Mouse (Mus musculus) CH12.LX (cell line): Measurements from ENCODE around the gene Bcl6b. TPM values are rescaled to one million over a fixed set of nuclear protein-coding genes. Genes with fewer than 3 reads are reported as not detected.

Experiments used
- DNase-seq: peaks from one replicate; pipeline ENCODE4 v3.0.0-alpha.2; 2013; ENCODE audit errors: extremely low read depth
- H3K27ac ChIP-seq: 2 replicates; pipeline ENCODE4 v1.5.1; 2012; ENCODE audit warnings: low read depth, mild to moderate bottlenecking, control low read depth, moderate library complexity; ENCODE audit not compliant: insufficient read depth
- H3K27me3 ChIP-seq: replicated peaks from 2 replicates; pipeline ENCODE3; 2012; ENCODE audit warnings: inconsistent platforms
- H3K36me3 ChIP-seq, 2 experiments: replicated peaks in 1 of 2; 2 replicates each; pipeline versions ENCODE3 to v1.6.1; 2012; ENCODE audit warnings: inconsistent platforms in 1 of 2, low read length in 1 of 2, mild to moderate bottlenecking in 1 of 2, mixed read lengths in 1 of 2, moderate library complexity in 1 of 2; ENCODE audit not compliant: control insufficient read depth in 1 of 2, insufficient read depth in 1 of 2
- H3K4me1 ChIP-seq, 2 experiments: 2 replicates each; pipeline ENCODE4 v1.6.1; 2012; ENCODE audit warnings: inconsistent platforms in 1 of 2, moderate library complexity in 1 of 2; ENCODE audit not compliant: insufficient read depth in 2 of 2, control insufficient read depth in 1 of 2
- H3K4me2 ChIP-seq: 2 replicates; pipeline ENCODE4 v1.6.1; 2012; ENCODE audit warnings: low read depth, mild to moderate bottlenecking, control low read depth; ENCODE audit not compliant: poor library complexity, insufficient read depth, severe bottlenecking
- H3K4me3 ChIP-seq, 3 experiments: fragments of 150-350 bp in 1 of 3; sonication (generic) in 1 of 3; replicated peaks in 1 of 3; 2 replicates each; pipeline versions ENCODE3 to v1.5.1; 2011 to 2012; ENCODE audit warnings: low read depth in 2 of 3, low read length in 2 of 3, mild to moderate bottlenecking in 2 of 3, moderate library complexity in 2 of 3, control low read depth in 1 of 3, improper control_type of control experiment in 1 of 3, inconsistent platforms in 1 of 3, mixed read lengths in 1 of 3; ENCODE audit not compliant: poor library complexity in 1 of 3
- H3K79me2 ChIP-seq: replicated peaks from 2 replicates; pipeline ENCODE4 v1.6.1; 2012; ENCODE audit warnings: mild to moderate bottlenecking, moderate library complexity; ENCODE audit not compliant: control insufficient read depth, poor library complexity, insufficient read depth, severe bottlenecking; ENCODE audit errors: extremely low read depth
- H3K9ac ChIP-seq: 2 replicates; pipeline ENCODE4 v1.6.1; 2012; ENCODE audit warnings: low read depth, mild to moderate bottlenecking, control low read depth, moderate library complexity; ENCODE audit not compliant: insufficient read depth
- H3K9me3 ChIP-seq: replicated peaks from 2 replicates; pipeline ENCODE3; 2012; ENCODE audit warnings: low read length, inconsistent platforms, mixed read lengths
- BHLHE40 ChIP-seq: IDR thresholded peaks from 2 replicates; pipeline ENCODE4 v1.6.1; 2011; ENCODE audit warnings: mild to moderate bottlenecking, low read depth, low read length, improper control_type of control experiment
- CHD1 ChIP-seq: IDR thresholded peaks from 2 replicates; pipeline ENCODE4 v1.6.1; 2012; ENCODE audit warnings: low read depth, low read length, improper control_type of control experiment, inconsistent platforms
- CTCF ChIP-seq, 2 experiments: IDR thresholded peaks in 1 of 2; conservative IDR thresholded peaks in 1 of 2; 2 replicates each; pipeline ENCODE4 v1.5.1; 2011 to 2012; ENCODE audit warnings: low read depth in 2 of 2, low read length in 2 of 2, improper control_type of control experiment in 1 of 2, inconsistent platforms in 1 of 2, mild to moderate bottlenecking in 1 of 2, moderate library complexity in 1 of 2
- ELF1 ChIP-seq: IDR thresholded peaks from 2 replicates; pipeline ENCODE4 v1.6.1; 2014; ENCODE audit warnings: low read depth, mild to moderate bottlenecking, inconsistent platforms, low read length, improper control_type of control experiment
- IRF4 ChIP-seq: IDR thresholded peaks from 2 replicates; pipeline ENCODE4 v1.6.1; 2014; ENCODE audit warnings: low read depth, mild to moderate bottlenecking, inconsistent platforms, low read length, improper control_type of control experiment
- JUN ChIP-seq: IDR thresholded peaks from 2 replicates; pipeline ENCODE4 v1.6.1; 2011; ENCODE audit warnings: low read depth, mild to moderate bottlenecking, low read length, improper control_type of control experiment, moderate library complexity; ENCODE audit not compliant: insufficient read depth
- JUND ChIP-seq: conservative IDR thresholded peaks from 2 replicates; pipeline ENCODE4 v1.6.1; 2011; ENCODE audit warnings: low read depth, low read length, improper control_type of control experiment
- MAFK ChIP-seq: IDR thresholded peaks from 2 replicates; pipeline ENCODE4 v1.6.1; 2011; ENCODE audit warnings: low read length, improper control_type of control experiment; ENCODE audit not compliant: insufficient replicate concordance
- MAX ChIP-seq: IDR thresholded peaks from 2 replicates; pipeline ENCODE4 v1.6.1; 2011; ENCODE audit warnings: low read length, improper control_type of control experiment
- MEF2A ChIP-seq: IDR thresholded peaks from 2 replicates; pipeline ENCODE4 v1.6.1; 2014; ENCODE audit warnings: low read depth, mild to moderate bottlenecking, inconsistent platforms, low read length, improper control_type of control experiment, borderline replicate concordance
- MXI1 ChIP-seq: IDR thresholded peaks from 2 replicates; pipeline ENCODE4 v1.6.1; 2011; ENCODE audit warnings: mild to moderate bottlenecking, low read depth, low read length, improper control_type of control experiment
- NELFE ChIP-seq: IDR thresholded peaks from 2 replicates; pipeline ENCODE4 v1.6.1; 2011; ENCODE audit warnings: low read depth, low read length, improper control_type of control experiment
- RAD21 ChIP-seq: IDR thresholded peaks from 2 replicates; pipeline ENCODE4 v1.6.1; 2011; ENCODE audit warnings: low read depth, mild to moderate bottlenecking, low read length, improper control_type of control experiment, moderate library complexity
- SMC3 ChIP-seq: IDR thresholded peaks from 2 replicates; pipeline ENCODE4 v1.6.1; 2011; ENCODE audit warnings: low read depth, low read length, improper control_type of control experiment
- UBTF ChIP-seq: IDR thresholded peaks from 2 replicates; pipeline ENCODE4 v1.6.1; 2012; ENCODE audit warnings: low read depth, mild to moderate bottlenecking, inconsistent platforms, low read length, improper control_type of control experiment, moderate library complexity
- USF1 ChIP-seq: IDR thresholded peaks from 2 replicates; pipeline ENCODE4 v1.6.1; 2014; ENCODE audit warnings: low read depth, mild to moderate bottlenecking, inconsistent platforms, low read length, improper control_type of control experiment
- ZNF384 ChIP-seq: IDR thresholded peaks from 2 replicates; pipeline ENCODE4 v1.6.1; 2012; ENCODE audit warnings: low read depth, low read length, improper control_type of control experiment, inconsistent platforms
- dilution Hi-C: fragments of 300-500 bp; cut with MboI; formaldehyde crosslinking; loops from 2 replicates; pipeline ENCODE4 v1.14.3; 2020; ENCODE audit warnings: low sequenced_read_pairs; ENCODE audit not compliant: extremely low pct_unique_long_range_greater_than_20kb, extremely low pct_ligation_motif_present
- in situ Hi-C: fragments of 300-500 bp; cut with MboI; formaldehyde crosslinking; loops from 3 replicates; pipeline ENCODE4 v1.14.3; 2019; ENCODE audit warnings: low sequenced_read_pairs, low pct_ligation_motif_present, low pct_unique_long_range_greater_than_20kb, mixed read lengths
- polyA plus RNA-seq: library from polyadenylated mRNA; unstranded; fragments of >175 nt; gene quantifications from 2 replicates; pipeline ENCODE4 v1.2.1, GENCODE M21; 2012; ENCODE audit warnings: low read depth; ENCODE audit not compliant: insufficient read length
- total RNA-seq, 2 experiments: library from RNA; depleted of rRNA; stranded (reverse); fragments of 300-350 nt in 1 of 2; fragments of >200 nt in 1 of 2; gene quantifications; 2 replicates each; pipeline ENCODE4 v1.2.3; 2012 to 2014

Bcl6b gene
- total and polyA plus RNA-seq, 3 experiments: 0.54 to 1.7 (median 0.71) TPM

DNA sequence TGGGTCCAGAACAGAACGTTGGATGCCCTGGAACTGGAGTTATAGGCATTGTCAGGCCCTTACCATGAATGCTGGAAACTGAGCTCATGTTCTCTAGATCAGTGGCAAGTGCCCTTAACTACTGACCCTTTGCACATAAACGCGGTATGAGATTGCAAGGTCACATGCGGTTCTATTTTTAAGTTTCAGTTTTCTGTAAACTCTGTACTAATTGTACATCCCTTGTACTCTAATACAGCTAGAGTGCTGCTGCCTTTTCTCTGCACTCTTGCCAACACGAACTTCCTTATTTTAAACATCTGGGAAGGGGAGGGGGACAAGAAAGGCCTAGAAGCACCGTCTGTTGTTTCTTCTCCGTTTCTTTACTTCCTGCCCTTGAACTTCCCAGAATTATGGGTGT lies 44.5 kb downstream of the Bcl6b start:
- Histone ChIP-seq H3K27me3 (peaks cover 4% of the 10 kb centered on the region), H3K27ac (no peak overlapping the region), H3K79me2 (no peaks in the 10 kb centered on the region), H3K36me3 (no peaks in the 10 kb centered on the region), H3K9ac (no peak overlapping the region), H3K4me1 (peaks cover 2% of the 10 kb centered on the region in 2 experiments; a peak in 2 of 4 replicates), H3K4me2 (no peak overlapping the region), H3K9me3 (no peaks in the 10 kb centered on the region), H3K4me3 (no peak overlapping the region)
- dilution Hi-C loops (no loop called here), in situ Hi-C loops (no loop called here)
- no peak for DNase-seq
- TF ChIP-seq JUND (no peak), MXI1 (no peak), JUN (no peak), NELFE (no peak)

DNA sequence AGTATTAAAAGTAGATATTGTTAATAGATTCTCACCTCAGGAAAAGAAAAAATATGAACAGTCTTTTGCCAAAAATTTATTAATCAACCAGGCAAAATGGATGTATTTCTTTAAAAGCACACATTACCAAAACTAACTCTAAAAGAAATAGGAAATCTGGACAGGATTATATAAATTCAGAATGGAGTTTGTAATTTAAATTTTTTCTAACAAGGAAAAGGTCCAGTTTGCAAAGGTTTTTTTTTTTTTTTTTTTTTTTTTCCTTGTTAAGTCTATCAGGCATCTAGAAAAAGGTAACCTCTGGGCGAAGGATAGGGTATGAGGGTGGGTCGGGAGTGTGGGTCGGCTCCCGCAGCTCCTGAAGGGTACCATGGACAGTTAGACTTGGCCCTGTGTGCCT lies 49.1 kb downstream of the Bcl6b start:
- H3K27ac ChIP-seq: no peak overlapping the region
- dilution Hi-C loops: no loop called here
- H3K9ac ChIP-seq: no peak overlapping the region
- TF ChIP-seq ELF1: no peak
- no peak for TF ChIP-seq MAX
- no peak for TF ChIP-seq CHD1
- no peak for TF ChIP-seq USF1
- no peak for TF ChIP-seq MAFK
- TF ChIP-seq ZNF384: peak; percentile 64
- no peak for TF ChIP-seq IRF4
- TF ChIP-seq RAD21: no peak
- H3K4me1 ChIP-seq: peaks cover 2% of the 10 kb centered on the region in 2 experiments; a peak in 2 of 4 replicates
- H3K4me3 ChIP-seq: no peak overlapping the region
- DNase-seq: no peak
- peaks cover 12% of the 10 kb centered on the region for H3K27me3 ChIP-seq
- peaks cover 19% of the 10 kb centered on the region for H3K9me3 ChIP-seq
- in situ Hi-C loops: no loop called here
- no peaks in the 10 kb centered on the region for H3K79me2 ChIP-seq
- no peaks in the 10 kb centered on the region for H3K36me3 ChIP-seq
- H3K4me2 ChIP-seq: no peak overlapping the region

DNA sequence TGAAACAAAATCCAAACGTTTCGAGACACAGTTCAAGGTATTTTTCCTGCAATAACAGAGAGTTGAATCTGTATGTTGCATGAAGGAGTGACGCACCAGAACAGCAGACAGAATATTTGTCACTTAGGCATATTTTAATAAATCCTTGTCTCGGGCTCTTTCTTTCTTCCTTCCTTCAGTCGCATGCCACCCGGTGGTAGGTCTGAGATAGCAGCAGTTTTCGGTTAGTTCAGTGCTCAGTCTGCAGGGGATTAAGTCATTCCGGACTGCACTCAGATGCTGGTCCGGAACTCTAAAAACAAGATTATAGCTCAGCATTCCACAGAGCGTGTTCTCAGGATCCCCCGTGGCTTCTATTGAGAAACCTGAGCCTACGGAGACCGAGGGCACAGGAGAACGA lies 50.2 kb downstream of the Bcl6b start:
- in situ Hi-C loops: no loop called here
- no peaks in the 10 kb centered on the region for H3K79me2 ChIP-seq
- peaks cover 0 to 2% of the 10 kb centered on the region in 2 experiments; a peak in 2 of 4 replicates for H3K4me1 ChIP-seq
- no peak overlapping the region for H3K4me2 ChIP-seq
- peaks cover 20% of the 10 kb centered on the region for H3K9me3 ChIP-seq
- TF ChIP-seq RAD21 (peak; percentile 41), MEF2A (no peak), NELFE (0 out of 2 replicates have a peak, but pooled peaks have one; percentile 19), BHLHE40 (0 out of 2 replicates have a peak, but pooled peaks have one; percentile 5), CTCF (conservative IDR thresholded peaks at IDR 0.05 in 1 of 2, IDR thresholded peaks at IDR 0.05 in 1 of 2; ENCODE audit: low read depth in 2 of 2, low read length in 2 of 2) (peak; percentile 20 to 74; a peak in 3 of 4 replicates), UBTF (no peak), SMC3 (peak; percentile 75), MAFK (0 out of 2 replicates have a peak, but pooled peaks have one; percentile 37)
- TF ChIP-seq, all 38 proteins: peak for 6
- Histone ChIP-seq H3K27ac (no peak overlapping the region), H3K9ac (no peak overlapping the region), H3K36me3 (no peaks in the 10 kb centered on the region), H3K27me3 (peaks cover 12% of the 10 kb centered on the region), H3K4me3 (no peak overlapping the region)
- DNase-seq: peak; percentile 25
- dilution Hi-C loops: no loop called here
